Mouse (Mus musculus) C2C12 (cell line): ENCODE results near the gene Nmt1. TPM values are rescaled to one million over a fixed set of nuclear protein-coding genes. Genes with fewer than 3 reads are reported as not detected.

Source experiments
- H3K27me3 ChIP-seq: one replicate; pipeline ENCODE4 v1.6.1; 2011; ENCODE audit not compliant: control insufficient read depth, insufficient read depth, insufficient read length
- H3K36me3 ChIP-seq: one replicate; pipeline ENCODE4 v1.6.1; 2011; ENCODE audit not compliant: control insufficient read depth, insufficient read depth
- H3K4me3 ChIP-seq: one replicate; pipeline ENCODE4 v1.5.1; 2011; ENCODE audit warnings: mild to moderate bottlenecking, control low read depth; ENCODE audit not compliant: poor library complexity, insufficient read depth, severe bottlenecking
- H3K79me2 ChIP-seq: one replicate; pipeline ENCODE4 v1.6.1; 2011; ENCODE audit not compliant: control insufficient read depth, insufficient read depth
- H3K79me3 ChIP-seq: one replicate; pipeline ENCODE4 v1.6.1; 2011; ENCODE audit warnings: low read depth, control low read depth
- H3ac ChIP-seq: one replicate; pipeline ENCODE3; 2011; ENCODE audit warnings: low read depth; ENCODE audit not compliant: control insufficient read depth, insufficient read length
- CEBPB ChIP-seq: IDR thresholded peaks from one replicate; pipeline ENCODE4 v1.6.1; 2011; ENCODE audit warnings: low read depth, mild to moderate bottlenecking, control low read depth, moderate library complexity
- CTCF ChIP-seq: IDR thresholded peaks from one replicate; pipeline ENCODE4 v1.5.1; 2011; ENCODE audit not compliant: control insufficient read depth, insufficient read depth, insufficient read length
- FOSL1 ChIP-seq: IDR thresholded peaks from one replicate; pipeline ENCODE4 v1.8.0; 2011; ENCODE audit warnings: mild to moderate bottlenecking, low read length; ENCODE audit not compliant: poor library complexity, insufficient read depth, severe bottlenecking
- MAX ChIP-seq: IDR thresholded peaks from one replicate; pipeline ENCODE4 v1.6.1; 2011; ENCODE audit warnings: mild to moderate bottlenecking, control low read depth
- MYOD1 ChIP-seq: IDR thresholded peaks from one replicate; pipeline ENCODE4 v1.6.1; 2011; ENCODE audit warnings: low read depth; ENCODE audit not compliant: control insufficient read depth, insufficient read length
- MYOG ChIP-seq: IDR thresholded peaks from one replicate; pipeline ENCODE4 v1.6.1; 2011; ENCODE audit not compliant: control insufficient read depth, insufficient read length; ENCODE audit errors: extremely low read depth
- USF1 ChIP-seq: IDR thresholded peaks from one replicate; pipeline ENCODE4 v1.6.1; 2011; ENCODE audit warnings: low read depth, mild to moderate bottlenecking, control low read depth, moderate library complexity
- polyA plus RNA-seq: library from polyadenylated mRNA; unstranded; fragments of >200 nt; fragmentation: generic; extraction: Trizol; gene quantifications from one replicate; pipeline ENCODE4 v1.2.1, GENCODE M21; 2012; ENCODE audit warnings: missing spikeins

The Nmt1 gene
- polyA plus RNA-seq, 1 experiment = 64.9 TPM

- Histone ChIP-seq H3K36me3 (peaks cover 19% of the 10 kb centered on the region), H3K27me3 (no peaks in the 10 kb centered on the region), H3K79me3 (peaks cover 29% of the 10 kb centered on the region), H3K79me2 (peaks cover 62% of the 10 kb centered on the region), H3ac (peak within 1 kb of the TSS; percentile 99), H3K4me3 (peak within 1 kb of the TSS; percentile 53)
- no peak for TF ChIP-seq CEBPB
- no peak for TF ChIP-seq CTCF
- no peak for TF ChIP-seq FOSL1
- no peak for TF ChIP-seq MYOD1
- no peak for TF ChIP-seq MAX
- no peak for TF ChIP-seq USF1
- TF ChIP-seq MYOG = no peak
Observed at GRCm38 (mm10) chr11:103101481-103101865, 73.5 kb downstream of the Nmt1 start, which contains the start of the genes Plcd3 and Acbd4. Plcd3 (minus strand) TSS chr11:103101658. Acbd4 (plus strand) TSS chr11:103101682.

GRCm38 (mm10) chr11:103101866-103102501 lies 74.0 kb downstream of the Nmt1 start:
- H3K79me3 ChIP-seq = peaks cover 24% of the 10 kb centered on the region
- TF ChIP-seq USF1 = no peak
- TF ChIP-seq MAX = peak; percentile 62
- TF ChIP-seq MYOG = no peak
- no peak for TF ChIP-seq CTCF
- no peak for TF ChIP-seq FOSL1
- TF ChIP-seq CEBPB = no peak
- no peak for TF ChIP-seq MYOD1
- peaks cover 57% of the 10 kb centered on the region for H3K79me2 ChIP-seq
- no peaks in the 10 kb centered on the region for H3K27me3 ChIP-seq
- H3K4me3 ChIP-seq = peak overlapping the region; percentile 53
- peaks cover 19% of the 10 kb centered on the region for H3K36me3 ChIP-seq
- peak overlapping the region; percentile 99 for H3ac ChIP-seq

- Histone ChIP-seq H3K79me3 (peaks cover 22% of the 10 kb centered on the region), H3K27me3 (no peaks in the 10 kb centered on the region), H3ac (peak overlapping the region; percentile 68), H3K36me3 (peaks cover 19% of the 10 kb centered on the region), H3K79me2 (peaks cover 48% of the 10 kb centered on the region), H3K4me3 (peak overlapping the region; percentile 53)
- TF ChIP-seq CTCF (peak; percentile 100), MAX (peak; percentile 79), MYOG (no peak), MYOD1 (no peak), CEBPB (no peak), FOSL1 (no peak), USF1 (no peak)
Observed at GRCm38 (mm10) chr11:103102725-103103349, 74.8 kb downstream of the Nmt1 start.

- TF ChIP-seq MYOD1 = no peak
- H3K27me3 ChIP-seq = no peaks in the 10 kb centered on the region
- peaks cover 12% of the 10 kb centered on the region for H3K36me3 ChIP-seq
- peaks cover 18% of the 10 kb centered on the region for H3K79me3 ChIP-seq
- H3K4me3 ChIP-seq = peak overlapping the region; percentile 34
- H3K79me2 ChIP-seq = peaks cover 41% of the 10 kb centered on the region
- H3ac ChIP-seq = peak overlapping the region; percentile 68
Observed at GRCm38 (mm10) chr11:103103621-103104020, 75.6 kb downstream of the Nmt1 start.

GRCm38 (mm10) chr11:103104469-103104868 lies 76.5 kb downstream of the Nmt1 start:
- peaks cover 17% of the 10 kb centered on the region for H3K79me3 ChIP-seq
- H3K79me2 ChIP-seq = peaks cover 32% of the 10 kb centered on the region
- no peaks in the 10 kb centered on the region for H3K27me3 ChIP-seq
- H3K4me3 ChIP-seq = no peak overlapping the region
- H3ac ChIP-seq = no peak overlapping the region
- no peak for TF ChIP-seq MAX
- TF ChIP-seq CEBPB = no peak
- H3K36me3 ChIP-seq = peaks cover 9% of the 10 kb centered on the region

GRCm38 (mm10) chr11:103105180-103105725 lies 77.3 kb downstream of the Nmt1 start:
- no peak overlapping the region for H3ac ChIP-seq
- TF ChIP-seq CTCF (no peak), MYOD1 (no peak), USF1 (no peak), FOSL1 (no peak), MAX (no peak), MYOG (no peak), CEBPB (no peak)
- H3K79me3 ChIP-seq = peaks cover 12% of the 10 kb centered on the region
- H3K36me3 ChIP-seq = peaks cover 1% of the 10 kb centered on the region
- H3K4me3 ChIP-seq = no peak overlapping the region
- no peaks in the 10 kb centered on the region for H3K27me3 ChIP-seq
- peaks cover 24% of the 10 kb centered on the region for H3K79me2 ChIP-seq
